Mouse (Mus musculus) NIH3T3 (cell line): Measurements from ENCODE around the gene Kpna3.

Source experiments
- DNase-seq: peaks from one replicate; pipeline ENCODE4 v3.0.0-alpha.2; 2012; ENCODE audit warnings: low read depth

Gene Kpna3

GRCm38 (mm10) chr14:61320765-61321164, 118.9 kb downstream of the Kpna3 start:
- no peak for DNase-seq

- DNase-seq: peak; percentile 74
Observed at GRCm38 (mm10) chr14:61316861-61317260, 122.8 kb downstream of the Kpna3 start.
